Mouse (Mus musculus): Measurements from ENCODE around the gene Mpz. TPM values are rescaled to one million over a fixed set of nuclear protein-coding genes. Genes with fewer than 3 reads are reported as not detected.

Mpz gene
- total and polyA plus RNA-seq, 2 experiments: 0.09 to 0.27 TPM

DNA sequence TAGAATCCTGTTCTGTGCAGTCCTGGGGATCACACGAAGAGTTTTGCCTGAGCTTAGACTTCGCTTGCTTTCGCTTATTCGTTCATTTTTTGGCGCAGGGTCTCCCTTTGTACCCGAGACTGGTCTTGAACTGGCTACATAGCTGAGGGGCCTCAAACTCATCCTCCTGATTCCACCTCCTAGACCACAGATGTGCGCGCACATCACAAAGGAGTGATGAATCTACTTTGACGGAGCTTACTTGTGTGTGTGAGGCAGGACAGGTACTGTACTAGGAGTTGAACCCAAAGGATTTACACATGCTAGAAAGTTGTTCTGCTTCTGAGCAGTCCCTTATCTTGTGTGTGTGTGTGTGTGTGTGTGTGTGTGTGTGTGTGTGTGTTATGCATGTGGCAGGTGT, 40.3 kb downstream of the Mpz start:
- Histone ChIP-seq H3K9ac (ENCODE audit: low read depth, low read length) (no peak overlapping the region), H3K4me1 (ENCODE audit: control insufficient read depth, insufficient read depth, low read length) (no peaks in the 10 kb centered on the region), H3K36me3 (ENCODE audit: control insufficient read depth, insufficient read depth, low read length) (no peaks in the 10 kb centered on the region), H3K79me2 (ENCODE audit: control insufficient read depth, insufficient read depth, low read length) (peaks cover under 1% of the 10 kb centered on the region; the same call in 1 of the 2 replicates), H3K27me3 (ENCODE audit: control insufficient read depth, insufficient read depth, low read length) (no peaks in the 10 kb centered on the region), H3K4me3 (ENCODE audit: insufficient read depth, low read depth, low read length) (no peak overlapping the region), H3K27ac (replicated peaks; ENCODE audit: insufficient read depth, low read depth, low read length) (no peak overlapping the region)
- DNase-seq (ENCODE audit: extremely low read depth, low read depth, low spot score): no peak
- TF ChIP-seq CTCF (IDR thresholded peaks at IDR 0.05; ENCODE audit: low read depth, low read length) (no peak), POLR2A (IDR thresholded peaks at IDR 0.05; ENCODE audit: extremely low read depth, insufficient read depth, low read length) (no peak)
- WGBS: 99% methylated on average over 9 of the region's 9 CpGs

DNA sequence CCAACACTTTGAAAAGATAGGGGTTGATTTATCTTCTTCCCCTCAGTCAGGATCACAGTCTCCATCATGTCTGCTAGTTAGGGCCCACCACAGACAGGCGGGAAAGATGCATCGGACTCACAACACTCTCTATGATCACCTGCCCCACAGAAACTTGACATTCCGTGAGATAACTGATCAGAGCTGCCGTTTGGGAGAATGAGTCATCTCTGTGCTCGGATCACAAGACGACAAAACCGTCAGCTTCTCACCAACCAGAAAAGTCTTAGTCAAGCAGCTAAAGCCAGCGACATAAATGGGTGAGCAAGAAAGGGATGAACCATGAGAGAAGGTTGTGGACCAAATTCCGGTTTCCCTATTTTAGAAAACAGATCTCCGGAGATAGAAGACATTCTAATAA, 41.8 kb downstream of the Mpz start:
- Histone ChIP-seq H3K4me3 (ENCODE audit: insufficient read depth, low read depth, low read length) (no peak overlapping the region), H3K4me1 (ENCODE audit: control insufficient read depth, insufficient read depth, low read length) (peaks cover 2% of the 10 kb centered on the region; the same call in 1 of the 2 replicates), H3K9ac (ENCODE audit: low read depth, low read length) (no peak overlapping the region), H3K27ac (replicated peaks; ENCODE audit: insufficient read depth, low read depth, low read length) (no peak overlapping the region), H3K36me3 (ENCODE audit: control insufficient read depth, insufficient read depth, low read length) (no peaks in the 10 kb centered on the region), H3K79me2 (ENCODE audit: control insufficient read depth, insufficient read depth, low read length) (peaks cover 2% of the 10 kb centered on the region; the same call in 1 of the 2 replicates), H3K27me3 (ENCODE audit: control insufficient read depth, insufficient read depth, low read length) (no peaks in the 10 kb centered on the region)
- DNase-seq (ENCODE audit: extremely low read depth, low read depth, low spot score): no peak
- TF ChIP-seq POLR2A (IDR thresholded peaks at IDR 0.05; ENCODE audit: extremely low read depth, insufficient read depth, low read length) (no peak), CTCF (IDR thresholded peaks at IDR 0.05; ENCODE audit: low read depth, low read length) (no peak)
- WGBS: 84% methylated on average over 10 of the region's 10 CpGs

GRCm38 (mm10) chr1:171193093-171193840, 42.8 kb downstream of the Mpz start:
- Histone ChIP-seq H3K27me3 (ENCODE audit: control insufficient read depth, insufficient read depth, low read length) (no peaks in the 10 kb centered on the region), H3K4me3 (ENCODE audit: insufficient read depth, low read depth, low read length) (no peak overlapping the region), H3K79me2 (ENCODE audit: control insufficient read depth, insufficient read depth, low read length) (peaks cover 2% of the 10 kb centered on the region; the same call in 1 of the 2 replicates), H3K36me3 (ENCODE audit: control insufficient read depth, insufficient read depth, low read length) (no peaks in the 10 kb centered on the region), H3K27ac (replicated peaks; ENCODE audit: insufficient read depth, low read depth, low read length) (no peak overlapping the region), H3K4me1 (ENCODE audit: control insufficient read depth, insufficient read depth, low read length) (peaks cover 2% of the 10 kb centered on the region; the same call in 1 of the 2 replicates), H3K9ac (ENCODE audit: low read depth, low read length) (no peak overlapping the region)
- DNase-seq (ENCODE audit: extremely low read depth, low read depth, low spot score): no peak
- TF ChIP-seq CTCF (IDR thresholded peaks at IDR 0.05; ENCODE audit: low read depth, low read length) (no peak), POLR2A (IDR thresholded peaks at IDR 0.05; ENCODE audit: extremely low read depth, insufficient read depth, low read length) (no peak)
- 61% methylated on average over 18 of the region's 18 CpGs for WGBS

GRCm38 (mm10) chr1:171193911-171194830, 43.7 kb downstream of the Mpz start:
- Histone ChIP-seq H3K27me3 (ENCODE audit: control insufficient read depth, insufficient read depth, low read length) (no peaks in the 10 kb centered on the region), H3K4me3 (ENCODE audit: insufficient read depth, low read depth, low read length) (no peak overlapping the region), H3K9ac (ENCODE audit: low read depth, low read length) (no peak overlapping the region), H3K79me2 (ENCODE audit: control insufficient read depth, insufficient read depth, low read length) (peaks cover 2% of the 10 kb centered on the region; the same call in 1 of the 2 replicates), H3K4me1 (ENCODE audit: control insufficient read depth, insufficient read depth, low read length) (peaks cover 2% of the 10 kb centered on the region; the same call in 1 of the 2 replicates), H3K27ac (replicated peaks; ENCODE audit: insufficient read depth, low read depth, low read length) (no peak overlapping the region), H3K36me3 (ENCODE audit: control insufficient read depth, insufficient read depth, low read length) (no peaks in the 10 kb centered on the region)
- DNase-seq (ENCODE audit: extremely low read depth, low read depth, low spot score): no peak
- 74% methylated on average over 11 of the region's 11 CpGs for WGBS
- TF ChIP-seq POLR2A (IDR thresholded peaks at IDR 0.05; ENCODE audit: extremely low read depth, insufficient read depth, low read length): no peak

DNA sequence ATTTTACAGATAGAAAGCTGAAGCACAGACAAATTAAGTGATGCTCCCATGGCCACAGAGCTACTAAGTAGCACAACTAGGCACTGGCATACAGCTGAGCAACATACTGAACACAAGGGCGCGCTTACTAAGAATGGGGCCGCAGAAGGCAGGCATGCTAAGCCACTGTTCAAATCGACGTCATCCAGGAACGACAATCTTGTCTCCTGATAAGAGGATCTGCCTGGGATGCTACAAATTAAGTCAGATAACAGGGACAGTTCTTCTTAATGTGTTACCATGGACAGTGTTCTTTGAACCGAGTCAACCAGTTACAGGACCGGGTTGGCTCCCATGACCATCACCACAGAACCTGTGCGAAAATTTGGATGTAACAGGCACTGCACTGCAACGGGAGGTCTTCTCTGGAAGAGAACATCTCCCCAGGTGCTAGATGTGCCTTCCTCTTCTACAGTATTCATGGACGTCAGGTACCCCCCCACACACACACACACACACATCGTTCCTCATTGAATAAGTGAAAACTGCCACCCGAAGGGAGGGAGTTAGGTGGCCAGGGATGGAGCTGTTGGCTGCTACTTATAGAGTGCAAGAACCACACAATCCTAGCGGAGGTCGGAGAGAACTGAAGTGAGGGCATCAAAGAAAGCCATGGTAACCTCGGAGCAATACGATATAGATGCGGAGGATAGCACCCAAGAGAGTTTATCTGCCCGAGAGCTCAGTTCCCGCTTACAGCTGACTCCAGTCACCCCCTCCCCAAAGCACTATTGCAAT, 44.7 kb downstream of the Mpz start:
- TF ChIP-seq CTCF (IDR thresholded peaks at IDR 0.05; ENCODE audit: low read depth, low read length): no peak
- TF ChIP-seq POLR2A (IDR thresholded peaks at IDR 0.05; ENCODE audit: extremely low read depth, insufficient read depth, low read length): no peak
- 26% methylated on average over 20 of the region's 20 CpGs for WGBS
- H3K27me3 ChIP-seq (ENCODE audit: control insufficient read depth, insufficient read depth, low read length): no peaks in the 10 kb centered on the region
- H3K9ac ChIP-seq (ENCODE audit: low read depth, low read length): peak overlapping the region; percentile 64; the same call in 1 of the 2 replicates
- H3K4me3 ChIP-seq (ENCODE audit: insufficient read depth, low read depth, low read length): peak overlapping the region; percentile 59; the same call in 1 of the 2 replicates
- no peak overlapping the region for H3K27ac ChIP-seq (replicated peaks; ENCODE audit: insufficient read depth, low read depth, low read length)
- peaks cover 2% of the 10 kb centered on the region; the same call in 1 of the 2 replicates for H3K79me2 ChIP-seq (ENCODE audit: control insufficient read depth, insufficient read depth, low read length)
- DNase-seq (ENCODE audit: extremely low read depth, low read depth, low spot score): no peak
- peaks cover 2% of the 10 kb centered on the region; the same call in 1 of the 2 replicates for H3K4me1 ChIP-seq (ENCODE audit: control insufficient read depth, insufficient read depth, low read length)
- H3K36me3 ChIP-seq (ENCODE audit: control insufficient read depth, insufficient read depth, low read length): no peaks in the 10 kb centered on the region

All from liver, adult 2 months (tissue).